Mouse (Mus musculus): ENCODE measurements around the gene Inka1. TPM values are rescaled to one million over a fixed set of nuclear protein-coding genes. Genes with fewer than 3 reads are reported as not detected.
A peak's percentile ranks its signal among the peaks of the same experiment; 100 is the strongest.

Gene Inka1
- polyA plus RNA-seq, 1 experiment from 2014 or later, result 50.5 TPM

GRCm38 (mm10) chr9:107984052-107984753 is 1.5 kb downstream of the Inka1 start:
- H3K27ac ChIP-seq (replicated peaks), result peak overlapping the region; percentile 97
- peak overlapping the region; percentile 84 for H3K4me3 ChIP-seq (replicated peaks)
- H3K4me1 ChIP-seq (replicated peaks), result peaks cover 85% of the 10 kb centered on the region
- WGBS (ENCODE audit: insufficient replicate concordance), result 23% methylated on average over 19 of the region's 19 CpGs
- H3K9me3 ChIP-seq (replicated peaks), result no peaks in the 10 kb centered on the region
- ATAC-seq (ENCODE audit: insufficient read depth), result no peak
- H3K27me3 ChIP-seq, result no peaks in the 10 kb centered on the region
- H3K36me3 ChIP-seq (replicated peaks), result peaks cover 55% of the 10 kb centered on the region
- peak overlapping the region; percentile 92 for H3K4me2 ChIP-seq
- H3K9ac ChIP-seq, result peak overlapping the region; percentile 82

GRCm38 (mm10) chr9:107983421-107983890 is 2.2 kb downstream of the Inka1 start:
- ATAC-seq (ENCODE audit: insufficient read depth), result no peak
- Histone ChIP-seq H3K4me3 (replicated peaks) (peak overlapping the region; percentile 84), H3K4me1 (replicated peaks) (peaks cover 92% of the 10 kb centered on the region), H3K27me3 (no peaks in the 10 kb centered on the region), H3K27ac (replicated peaks) (peak overlapping the region; percentile 97), H3K36me3 (replicated peaks) (peaks cover 62% of the 10 kb centered on the region), H3K9me3 (replicated peaks) (no peaks in the 10 kb centered on the region), H3K9ac (peak overlapping the region; percentile 82), H3K4me2 (peak overlapping the region; percentile 92)
- 15% methylated on average over 4 of the region's 4 CpGs for WGBS (ENCODE audit: insufficient replicate concordance)

GRCm38 (mm10) chr9:107982681-107983346 is 2.9 kb downstream of the Inka1 start, which contains the start of gene Gm20661:
Gene Gm20661, plus strand, starts transcription at chr9:107983058.
- Histone ChIP-seq H3K4me1 (replicated peaks) (peaks cover 95% of the 10 kb centered on the region), H3K4me3 (replicated peaks) (peak within 1 kb of the TSS; percentile 84), H3K27me3 (no peaks in the 10 kb centered on the region), H3K36me3 (replicated peaks) (peaks cover 69% of the 10 kb centered on the region), H3K4me2 (peak within 1 kb of the TSS; percentile 92), H3K9me3 (replicated peaks) (no peaks in the 10 kb centered on the region), H3K9ac (peak within 1 kb of the TSS; percentile 82), H3K27ac (replicated peaks) (peak within 1 kb of the TSS; percentile 97)
- peak; percentile 72 for ATAC-seq (ENCODE audit: insufficient read depth)
- 7% methylated on average over 14 of the region's 14 CpGs for WGBS (ENCODE audit: insufficient replicate concordance)

- H3K36me3 ChIP-seq (replicated peaks), result peaks cover 77% of the 10 kb centered on the region
- H3K4me3 ChIP-seq (replicated peaks), result peak overlapping the region; percentile 84
- no peaks in the 10 kb centered on the region for H3K27me3 ChIP-seq
- no peaks in the 10 kb centered on the region for H3K9me3 ChIP-seq (replicated peaks)
- peak overlapping the region; percentile 92 for H3K4me2 ChIP-seq
- H3K27ac ChIP-seq (replicated peaks), result peak overlapping the region; percentile 97
- WGBS (ENCODE audit: insufficient replicate concordance), result 26% methylated on average over 7 of the region's 7 CpGs
- peaks cover 97% of the 10 kb centered on the region for H3K4me1 ChIP-seq (replicated peaks)
- ATAC-seq (ENCODE audit: insufficient read depth), result no peak
- H3K9ac ChIP-seq, result peak overlapping the region; percentile 82
Measured at GRCm38 (mm10) chr9:107981684-107982605, 3.7 kb downstream of the Inka1 start.

- Histone ChIP-seq H3K4me3 (replicated peaks) (no peak overlapping the region), H3K4me2 (no peak overlapping the region), H3K36me3 (replicated peaks) (peaks cover 77% of the 10 kb centered on the region), H3K4me1 (replicated peaks) (peaks cover 94% of the 10 kb centered on the region), H3K9ac (no peak overlapping the region), H3K27me3 (no peaks in the 10 kb centered on the region), H3K9me3 (replicated peaks) (no peaks in the 10 kb centered on the region), H3K27ac (replicated peaks) (peak overlapping the region; percentile 97; the same call in 1 of the 2 replicates)
- ATAC-seq (ENCODE audit: insufficient read depth), result no peak
- WGBS (ENCODE audit: insufficient replicate concordance), result 92% methylated on average over 12 of the region's 12 CpGs
Measured at GRCm38 (mm10) chr9:107978815-107979214, 6.9 kb downstream of the Inka1 start.

GRCm38 (mm10) chr9:107975399-107976386 is 10.0 kb downstream of the Inka1 start, which contains the start of gene Uba7:
Gene Uba7, plus strand, starts transcription at chr9:107975505.
- H3K27ac ChIP-seq (replicated peaks), result peak within 1 kb of the TSS; percentile 98
- H3K36me3 ChIP-seq (replicated peaks), result peaks cover 53% of the 10 kb centered on the region
- H3K9ac ChIP-seq, result peak within 1 kb of the TSS; percentile 80
- H3K27me3 ChIP-seq, result no peaks in the 10 kb centered on the region
- peak within 1 kb of the TSS; percentile 68 for H3K4me3 ChIP-seq (replicated peaks)
- H3K4me2 ChIP-seq, result peak within 1 kb of the TSS; percentile 84
- ATAC-seq (ENCODE audit: insufficient read depth), result peak; percentile 82
- H3K4me1 ChIP-seq (replicated peaks), result peaks cover 94% of the 10 kb centered on the region
- WGBS (ENCODE audit: insufficient replicate concordance), result 40% methylated on average over 12 of the region's 12 CpGs
- H3K9me3 ChIP-seq (replicated peaks), result no peaks in the 10 kb centered on the region

- peak overlapping the region; percentile 68 for H3K4me3 ChIP-seq (replicated peaks)
- H3K9ac ChIP-seq, result peak overlapping the region; percentile 80
- H3K36me3 ChIP-seq (replicated peaks), result peaks cover 52% of the 10 kb centered on the region
- H3K9me3 ChIP-seq (replicated peaks), result no peaks in the 10 kb centered on the region
- peaks cover 89% of the 10 kb centered on the region for H3K4me1 ChIP-seq (replicated peaks)
- H3K27ac ChIP-seq (replicated peaks), result peak overlapping the region; percentile 98
- 16% methylated on average over 10 of the region's 10 CpGs for WGBS (ENCODE audit: insufficient replicate concordance)
- H3K27me3 ChIP-seq, result no peaks in the 10 kb centered on the region
- peak overlapping the region; percentile 84 for H3K4me2 ChIP-seq
- peak; percentile 78 for ATAC-seq (ENCODE audit: insufficient read depth)
Measured at GRCm38 (mm10) chr9:107974491-107975171, 11.0 kb downstream of the Inka1 start.

GRCm38 (mm10) chr9:107971690-107972541 is 13.8 kb downstream of the Inka1 start:
- H3K27me3 ChIP-seq, result no peaks in the 10 kb centered on the region
- no peaks in the 10 kb centered on the region for H3K9me3 ChIP-seq (replicated peaks)
- peaks cover 49% of the 10 kb centered on the region for H3K36me3 ChIP-seq (replicated peaks)
- H3K4me2 ChIP-seq, result peak overlapping the region; percentile 54
- ATAC-seq (ENCODE audit: insufficient read depth), result peak; percentile 81
- H3K27ac ChIP-seq (replicated peaks), result peak overlapping the region; percentile 98
- peaks cover 75% of the 10 kb centered on the region for H3K4me1 ChIP-seq (replicated peaks)
- 11% methylated on average over 8 of the region's 8 CpGs for WGBS (ENCODE audit: insufficient replicate concordance)
- peak overlapping the region; percentile 43 for H3K9ac ChIP-seq
- H3K4me3 ChIP-seq (replicated peaks), result peak overlapping the region; percentile 7; the same call in 1 of the 2 replicates

- H3K4me2 ChIP-seq, result no peak overlapping the region
- 84% methylated on average over 5 of the region's 5 CpGs for WGBS (ENCODE audit: insufficient replicate concordance)
- H3K4me3 ChIP-seq (replicated peaks), result no peak overlapping the region
- H3K9ac ChIP-seq, result no peak overlapping the region
- peaks cover 54% of the 10 kb centered on the region for H3K36me3 ChIP-seq (replicated peaks)
- no peaks in the 10 kb centered on the region for H3K9me3 ChIP-seq (replicated peaks)
- no peak for ATAC-seq (ENCODE audit: insufficient read depth)
- peaks cover 68% of the 10 kb centered on the region for H3K4me1 ChIP-seq (replicated peaks)
- H3K27ac ChIP-seq (replicated peaks), result peak overlapping the region; percentile 98
- H3K27me3 ChIP-seq, result no peaks in the 10 kb centered on the region
Measured at GRCm38 (mm10) chr9:107970311-107970710, 15.4 kb downstream of the Inka1 start.

Data from liver, embryonic 15.5 days (tissue).